Mouse (Mus musculus): ENCODE results near the gene Urb1. TPM values are rescaled to one million over a fixed set of nuclear protein-coding genes. Genes with fewer than 3 reads are reported as not detected.

Urb1 gene
- total RNA-seq, 1 experiment = 51.3 TPM

GRCm38 (mm10) chr16:90831676-90832075 is 21.5 kb upstream of the Urb1 start:
- H3K9me3 ChIP-seq (ENCODE audit: control insufficient read depth, insufficient read depth, low read depth, low read length) = no peaks in the 10 kb centered on the region
- in situ Hi-C loops (cut with MboI; ENCODE audit: low sequenced_read_pairs in 2 of 2, unreplicated experiment in 2 of 2) = no loop called here
- H3K4me3 ChIP-seq (ENCODE audit: insufficient read depth in 1 of 2, low read depth in 1 of 2, low read length in 2 of 2, poor library complexity in 1 of 2, severe bottlenecking in 1 of 2) = peak overlapping the region; percentile 78 to 79; a peak in 2 of 4 replicates
- H3K9ac ChIP-seq (ENCODE audit: insufficient read depth, low read depth, low read length, poor library complexity, severe bottlenecking) = no peak overlapping the region
- H3K4me1 ChIP-seq (ENCODE audit: control insufficient read depth in 2 of 2, insufficient read depth in 2 of 2, low read length in 2 of 2, poor library complexity in 1 of 2) = no peaks in the 10 kb centered on the region
- no peaks in the 10 kb centered on the region for H3K36me3 ChIP-seq (ENCODE audit: control insufficient read depth, insufficient read depth, low read length, poor library complexity, severe bottlenecking)
- H3K27ac ChIP-seq (ENCODE audit: insufficient read depth, low read depth, low read length, poor library complexity, severe bottlenecking) = no peak overlapping the region
- no peak for DNase-seq (ENCODE audit: low read depth, low spot score)
- no peak for TF ChIP-seq MAFK (IDR thresholded peaks at IDR 0.05; ENCODE audit: insufficient read depth, low read depth, low read length)
- TF ChIP-seq ZNF384 (IDR thresholded peaks at IDR 0.05; ENCODE audit: low read depth, low read length) = no peak
- no peak for TF ChIP-seq CHD2 (IDR thresholded peaks at IDR 0.05; ENCODE audit: low read depth, low read length)
- TF ChIP-seq ZC3H11A (IDR thresholded peaks at IDR 0.05; ENCODE audit: borderline replicate concordance, low read depth, low read length) = no peak
- no peak for TF ChIP-seq HCFC1 (IDR thresholded peaks at IDR 0.05; ENCODE audit: borderline replicate concordance, insufficient read depth, low read length)

GRCm38 (mm10) chr16:90830686-90831439 is 20.6 kb upstream of the Urb1 start:
- Histone ChIP-seq H3K4me3 (ENCODE audit: insufficient read depth in 1 of 2, low read depth in 1 of 2, low read length in 2 of 2, poor library complexity in 1 of 2, severe bottlenecking in 1 of 2) (peak overlapping the region; percentile 78 to 79), H3K9me3 (ENCODE audit: control insufficient read depth, insufficient read depth, low read depth, low read length) (no peaks in the 10 kb centered on the region), H3K27ac (ENCODE audit: insufficient read depth, low read depth, low read length, poor library complexity, severe bottlenecking) (no peak overlapping the region), H3K36me3 (ENCODE audit: control insufficient read depth, insufficient read depth, low read length, poor library complexity, severe bottlenecking) (no peaks in the 10 kb centered on the region), H3K9ac (ENCODE audit: insufficient read depth, low read depth, low read length, poor library complexity, severe bottlenecking) (peak overlapping the region; percentile 66), H3K4me1 (ENCODE audit: control insufficient read depth in 2 of 2, insufficient read depth in 2 of 2, low read length in 2 of 2, poor library complexity in 1 of 2) (no peaks in the 10 kb centered on the region)
- no peak for TF ChIP-seq ZC3H11A (IDR thresholded peaks at IDR 0.05; ENCODE audit: borderline replicate concordance, low read depth, low read length)
- no peak for TF ChIP-seq CHD2 (IDR thresholded peaks at IDR 0.05; ENCODE audit: low read depth, low read length)
- in situ Hi-C loops (cut with MboI; ENCODE audit: low sequenced_read_pairs in 2 of 2, unreplicated experiment in 2 of 2) = no loop called here
- no peak for DNase-seq (ENCODE audit: low read depth, low spot score)

- Histone ChIP-seq H3K27ac (ENCODE audit: insufficient read depth, low read depth, low read length, poor library complexity, severe bottlenecking) (no peak overlapping the region), H3K9ac (ENCODE audit: insufficient read depth, low read depth, low read length, poor library complexity, severe bottlenecking) (peak overlapping the region; percentile 21; the same call in 1 of the 2 replicates), H3K4me3 (ENCODE audit: insufficient read depth in 1 of 2, low read depth in 1 of 2, low read length in 2 of 2, poor library complexity in 1 of 2, severe bottlenecking in 1 of 2) (peak overlapping the region; percentile 78 to 79), H3K9me3 (ENCODE audit: control insufficient read depth, insufficient read depth, low read depth, low read length) (no peaks in the 10 kb centered on the region), H3K36me3 (ENCODE audit: control insufficient read depth, insufficient read depth, low read length, poor library complexity, severe bottlenecking) (no peaks in the 10 kb centered on the region), H3K4me1 (ENCODE audit: control insufficient read depth in 2 of 2, insufficient read depth in 2 of 2, low read length in 2 of 2, poor library complexity in 1 of 2) (no peaks in the 10 kb centered on the region)
- TF ChIP-seq HCFC1 (IDR thresholded peaks at IDR 0.05; ENCODE audit: borderline replicate concordance, insufficient read depth, low read length) = no peak
- no peak for TF ChIP-seq ZC3H11A (IDR thresholded peaks at IDR 0.05; ENCODE audit: borderline replicate concordance, low read depth, low read length)
- no peak for TF ChIP-seq CHD2 (IDR thresholded peaks at IDR 0.05; ENCODE audit: low read depth, low read length)
- no peak for TF ChIP-seq MAFK (IDR thresholded peaks at IDR 0.05; ENCODE audit: insufficient read depth, low read depth, low read length)
- DNase-seq (ENCODE audit: low read depth, low spot score) = no peak
- in situ Hi-C loops (cut with MboI; ENCODE audit: low sequenced_read_pairs in 2 of 2, unreplicated experiment in 2 of 2) = no loop called here
Observed at GRCm38 (mm10) chr16:90829894-90830685, 19.9 kb upstream of the Urb1 start.

GRCm38 (mm10) chr16:90829136-90829535 is 18.9 kb upstream of the Urb1 start:
- Histone ChIP-seq H3K4me3 (ENCODE audit: insufficient read depth in 1 of 2, low read depth in 1 of 2, low read length in 2 of 2, poor library complexity in 1 of 2, severe bottlenecking in 1 of 2) (no peak overlapping the region), H3K36me3 (ENCODE audit: control insufficient read depth, insufficient read depth, low read length, poor library complexity, severe bottlenecking) (no peaks in the 10 kb centered on the region), H3K4me1 (ENCODE audit: control insufficient read depth in 2 of 2, insufficient read depth in 2 of 2, low read length in 2 of 2, poor library complexity in 1 of 2) (no peaks in the 10 kb centered on the region), H3K27ac (ENCODE audit: insufficient read depth, low read depth, low read length, poor library complexity, severe bottlenecking) (no peak overlapping the region), H3K9me3 (ENCODE audit: control insufficient read depth, insufficient read depth, low read depth, low read length) (no peaks in the 10 kb centered on the region), H3K9ac (ENCODE audit: insufficient read depth, low read depth, low read length, poor library complexity, severe bottlenecking) (no peak overlapping the region)
- in situ Hi-C loops (cut with MboI; ENCODE audit: low sequenced_read_pairs in 2 of 2, unreplicated experiment in 2 of 2) = no loop called here
- TF ChIP-seq ZNF384 (IDR thresholded peaks at IDR 0.05; ENCODE audit: low read depth, low read length) (no peak), CHD2 (IDR thresholded peaks at IDR 0.05; ENCODE audit: low read depth, low read length) (no peak), MAFK (IDR thresholded peaks at IDR 0.05; ENCODE audit: insufficient read depth, low read depth, low read length) (no peak), ZC3H11A (IDR thresholded peaks at IDR 0.05; ENCODE audit: borderline replicate concordance, low read depth, low read length) (no peak), HCFC1 (IDR thresholded peaks at IDR 0.05; ENCODE audit: borderline replicate concordance, insufficient read depth, low read length) (no peak)
- DNase-seq (ENCODE audit: low read depth, low spot score) = no peak

Measured in ES-E14 (cell line).